Mouse (Mus musculus): ENCODE data around the gene Nrf1. TPM values are rescaled to one million over a fixed set of nuclear protein-coding genes. Genes with fewer than 3 reads are reported as not detected.

Gene Nrf1
- 116 and 127 TPM in 2 replicates for polyA plus RNA-seq (2012; rRNA removed)

DNA sequence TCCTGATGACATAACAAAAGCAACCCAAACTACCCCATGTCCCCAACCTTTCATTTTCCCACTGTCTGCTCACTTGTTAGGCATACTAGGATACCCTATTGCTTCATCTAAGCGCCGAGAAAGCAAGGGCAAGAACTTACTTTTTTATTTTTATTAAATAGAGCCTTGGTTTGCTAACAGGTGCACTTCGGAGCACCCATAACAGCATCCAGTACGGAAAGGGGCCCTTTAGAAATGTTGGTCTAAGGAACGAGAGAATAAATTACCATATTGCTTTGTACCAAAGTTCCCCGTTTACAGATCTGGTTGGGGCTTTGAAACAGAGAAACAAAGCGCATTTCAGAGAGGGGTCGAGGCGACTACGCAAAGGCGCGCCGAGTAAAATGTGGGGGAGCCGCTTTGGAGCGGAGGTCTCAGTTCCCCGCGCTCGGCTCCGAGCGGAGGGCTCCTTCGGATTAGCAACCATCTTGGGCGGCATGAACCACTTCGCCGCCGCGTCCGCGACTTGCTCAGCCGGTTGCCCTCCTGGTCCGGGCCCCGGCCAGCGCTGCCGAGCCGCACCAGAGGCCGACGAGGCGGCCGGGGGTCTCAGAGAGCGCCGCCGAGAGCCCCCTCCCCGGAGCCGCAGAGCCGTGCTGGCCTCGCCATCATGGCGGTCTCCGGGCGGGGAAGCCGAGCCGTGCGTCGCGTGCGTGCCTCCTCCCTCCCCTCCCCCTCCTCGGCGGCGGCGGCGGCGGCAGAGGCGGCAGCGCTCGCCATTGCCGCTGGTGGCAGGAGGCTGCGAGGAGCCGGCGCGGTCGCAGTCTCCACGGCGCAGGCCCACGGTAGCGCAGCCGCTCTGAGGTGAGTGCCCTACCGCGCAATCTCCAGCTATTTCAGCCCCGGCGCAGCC is at the start of gene Nrf1:
Gene Nrf1, plus strand, starts transcription at position 718 of the 892 bp plus-strand sequence.
- TF ChIP-seq CTCF (IDR thresholded peaks at IDR 0.05; ENCODE audit: borderline replicate concordance, control insufficient read depth, extremely low read depth, insufficient read depth, low read length, poor library complexity): peak; percentile 44; the same call in 1 of the 2 replicates
- peak; percentile 99 for TF ChIP-seq POLR2A (IDR thresholded peaks at IDR 0.05; ENCODE audit: control insufficient read depth, extremely low read depth, insufficient read depth, low read length, poor library complexity)
- H3K27ac ChIP-seq (ENCODE audit: control insufficient read depth, insufficient read depth, low read length): peak within 1 kb of the TSS; percentile 88
- no peaks in the 10 kb centered on the region for H3K36me3 ChIP-seq (ENCODE audit: control insufficient read depth, insufficient read depth, low read length)
- under 1% methylated on average over 63 of the region's 78 CpGs for WGBS
- H3K4me1 ChIP-seq (replicated peaks; ENCODE audit: control insufficient read depth, insufficient read depth, low read length): peaks cover 7% of the 10 kb centered on the region
- peak; percentile 93 for DNase-seq
- H3K4me3 ChIP-seq (ENCODE audit: control insufficient read depth, insufficient read depth, low read length): peak within 1 kb of the TSS; percentile 83
- no peaks in the 10 kb centered on the region for H3K27me3 ChIP-seq (ENCODE audit: control insufficient read depth, insufficient read depth, low read length)

DNA sequence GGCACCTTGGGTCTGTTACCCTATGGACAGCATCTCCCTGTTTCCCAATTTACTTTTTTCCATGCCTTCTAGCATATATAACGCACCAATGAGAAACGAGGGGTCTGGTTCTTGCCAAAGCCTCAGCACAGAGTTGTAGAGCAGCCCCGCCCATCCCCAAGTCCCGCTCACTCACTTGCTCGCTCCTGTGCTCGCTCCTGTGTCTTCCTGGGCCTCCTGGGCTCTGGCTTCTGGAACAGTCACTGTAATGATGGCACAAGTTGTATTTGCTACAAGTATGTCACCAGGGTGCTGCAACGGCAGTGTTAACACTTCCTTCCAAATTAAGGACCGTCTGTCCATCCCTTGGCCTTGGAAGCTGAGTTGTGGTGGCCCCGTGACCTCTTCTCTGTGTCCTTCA is 49.6 kb upstream of the Nrf1 start:
- WGBS: 96% methylated on average over 9 of the region's 9 CpGs
- Histone ChIP-seq H3K4me1 (replicated peaks; ENCODE audit: control insufficient read depth, insufficient read depth, low read length) (no peaks in the 10 kb centered on the region), H3K36me3 (ENCODE audit: control insufficient read depth, insufficient read depth, low read length) (no peaks in the 10 kb centered on the region), H3K4me3 (ENCODE audit: control insufficient read depth, insufficient read depth, low read length) (no peak overlapping the region), H3K27me3 (ENCODE audit: control insufficient read depth, insufficient read depth, low read length) (no peaks in the 10 kb centered on the region), H3K27ac (ENCODE audit: control insufficient read depth, insufficient read depth, low read length) (no peak overlapping the region)
- no peak for DNase-seq
- TF ChIP-seq CTCF (IDR thresholded peaks at IDR 0.05; ENCODE audit: borderline replicate concordance, control insufficient read depth, extremely low read depth, insufficient read depth, low read length, poor library complexity) (no peak), POLR2A (IDR thresholded peaks at IDR 0.05; ENCODE audit: control insufficient read depth, extremely low read depth, insufficient read depth, low read length, poor library complexity) (no peak)

DNA sequence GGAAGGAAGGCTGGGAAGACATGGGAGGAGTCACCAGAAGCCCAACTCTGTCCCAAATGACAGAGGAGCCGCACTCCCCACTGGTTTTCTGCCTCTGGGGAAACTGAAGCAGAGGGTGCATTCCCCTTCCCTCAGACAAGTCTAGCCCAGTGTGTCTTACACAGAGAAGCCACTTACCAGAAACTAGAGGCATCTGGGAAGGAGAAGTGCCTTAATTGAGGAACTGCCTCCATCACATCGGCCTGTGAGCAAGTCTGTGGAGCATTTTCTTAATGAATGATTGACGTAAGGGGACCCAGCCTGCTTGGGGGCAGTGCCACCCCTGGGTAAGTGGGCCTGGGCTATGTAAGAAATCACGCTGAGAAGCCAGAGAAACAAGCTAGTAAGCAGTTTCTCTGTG is 49.0 kb upstream of the Nrf1 start:
- no peak overlapping the region for H3K27ac ChIP-seq (ENCODE audit: control insufficient read depth, insufficient read depth, low read length)
- no peaks in the 10 kb centered on the region for H3K4me1 ChIP-seq (replicated peaks; ENCODE audit: control insufficient read depth, insufficient read depth, low read length)
- H3K36me3 ChIP-seq (ENCODE audit: control insufficient read depth, insufficient read depth, low read length): no peaks in the 10 kb centered on the region
- WGBS: 64% methylated on average over 4 of the region's 4 CpGs
- TF ChIP-seq CTCF (IDR thresholded peaks at IDR 0.05; ENCODE audit: borderline replicate concordance, control insufficient read depth, extremely low read depth, insufficient read depth, low read length, poor library complexity) (no peak), POLR2A (IDR thresholded peaks at IDR 0.05; ENCODE audit: control insufficient read depth, extremely low read depth, insufficient read depth, low read length, poor library complexity) (no peak)
- H3K27me3 ChIP-seq (ENCODE audit: control insufficient read depth, insufficient read depth, low read length): no peaks in the 10 kb centered on the region
- no peak overlapping the region for H3K4me3 ChIP-seq (ENCODE audit: control insufficient read depth, insufficient read depth, low read length)
- no peak for DNase-seq

DNA sequence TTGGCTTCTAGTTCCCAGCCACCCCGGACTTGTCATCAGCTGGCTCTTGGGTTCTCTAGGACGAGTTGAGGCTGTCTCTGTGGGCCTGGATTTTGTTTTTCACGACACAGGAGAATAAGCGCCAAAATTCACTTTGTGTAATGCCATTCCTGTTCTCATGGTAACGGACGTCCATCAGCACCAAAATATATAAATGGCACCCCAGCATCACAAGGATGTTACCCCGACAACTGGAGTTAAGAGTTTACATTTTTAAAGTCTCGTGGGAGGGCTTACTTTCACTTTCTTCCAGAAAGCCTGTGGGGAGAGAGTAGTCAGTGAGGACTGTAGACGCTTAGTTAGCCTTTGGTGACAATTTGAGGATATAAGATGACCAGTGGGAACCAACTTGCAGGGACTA is 45.2 kb upstream of the Nrf1 start:
- no peak for TF ChIP-seq POLR2A (IDR thresholded peaks at IDR 0.05; ENCODE audit: control insufficient read depth, extremely low read depth, insufficient read depth, low read length, poor library complexity)
- TF ChIP-seq CTCF (IDR thresholded peaks at IDR 0.05; ENCODE audit: borderline replicate concordance, control insufficient read depth, extremely low read depth, insufficient read depth, low read length, poor library complexity): no peak
- DNase-seq: no peak
- no peaks in the 10 kb centered on the region for H3K4me1 ChIP-seq (replicated peaks; ENCODE audit: control insufficient read depth, insufficient read depth, low read length)
- no peak overlapping the region for H3K4me3 ChIP-seq (ENCODE audit: control insufficient read depth, insufficient read depth, low read length)
- H3K36me3 ChIP-seq (ENCODE audit: control insufficient read depth, insufficient read depth, low read length): no peaks in the 10 kb centered on the region
- H3K27ac ChIP-seq (ENCODE audit: control insufficient read depth, insufficient read depth, low read length): no peak overlapping the region
- no peaks in the 10 kb centered on the region for H3K27me3 ChIP-seq (ENCODE audit: control insufficient read depth, insufficient read depth, low read length)
- WGBS: 84% methylated on average over 9 of the region's 9 CpGs

DNA sequence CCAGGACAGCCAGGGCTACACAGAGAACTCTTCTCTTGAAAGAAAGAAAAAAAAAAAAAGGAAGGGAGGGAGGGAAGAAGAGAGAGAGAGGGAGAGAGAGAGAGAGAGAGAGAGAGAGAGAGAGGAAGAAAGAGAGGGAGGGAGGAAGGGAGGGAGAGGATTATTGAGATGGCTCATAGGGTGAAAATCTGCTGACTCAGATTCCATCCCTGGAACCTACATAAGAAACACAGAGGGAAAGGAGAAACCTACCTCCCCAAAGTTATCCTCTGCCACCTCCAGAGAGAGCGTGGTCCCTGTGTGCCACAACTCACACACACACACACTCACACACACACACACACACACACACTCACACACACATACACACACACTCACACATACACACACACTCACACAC is 41.9 kb upstream of the Nrf1 start:
- Histone ChIP-seq H3K27ac (ENCODE audit: control insufficient read depth, insufficient read depth, low read length) (no peak overlapping the region), H3K4me3 (ENCODE audit: control insufficient read depth, insufficient read depth, low read length) (no peak overlapping the region), H3K36me3 (ENCODE audit: control insufficient read depth, insufficient read depth, low read length) (no peaks in the 10 kb centered on the region), H3K27me3 (ENCODE audit: control insufficient read depth, insufficient read depth, low read length) (no peaks in the 10 kb centered on the region), H3K4me1 (replicated peaks; ENCODE audit: control insufficient read depth, insufficient read depth, low read length) (no peaks in the 10 kb centered on the region)
- 100% methylated on average over 1 of the region's 1 CpGs for WGBS
- DNase-seq: no peak
- TF ChIP-seq CTCF (IDR thresholded peaks at IDR 0.05; ENCODE audit: borderline replicate concordance, control insufficient read depth, extremely low read depth, insufficient read depth, low read length, poor library complexity): no peak
- TF ChIP-seq POLR2A (IDR thresholded peaks at IDR 0.05; ENCODE audit: control insufficient read depth, extremely low read depth, insufficient read depth, low read length, poor library complexity): no peak

DNA sequence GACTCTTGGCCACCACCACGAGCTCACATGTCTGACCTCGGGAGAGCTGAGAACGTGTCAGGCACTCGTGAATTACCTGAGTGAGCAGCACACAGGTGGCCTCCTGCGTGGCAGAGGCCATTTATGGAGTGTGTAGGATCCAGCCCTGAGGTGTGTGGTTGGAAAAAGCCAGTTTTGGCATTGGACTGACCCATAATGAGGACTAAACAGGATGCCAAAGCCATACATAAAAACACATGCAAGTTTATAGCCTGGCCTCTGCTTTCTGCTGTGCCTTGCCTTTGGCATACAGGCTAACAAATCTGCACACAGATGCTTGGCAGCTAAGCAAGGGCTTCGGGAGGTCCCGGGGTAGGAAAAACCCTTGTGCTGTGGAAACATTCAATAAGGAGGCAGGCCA is 38.6 kb upstream of the Nrf1 start:
- no peak for DNase-seq

More for the DNA sequence above, 38.6 kb upstream of the Nrf1 start:
- no peak for TF ChIP-seq POLR2A (IDR thresholded peaks at IDR 0.05; ENCODE audit: control insufficient read depth, extremely low read depth, insufficient read depth, low read length, poor library complexity)
- no peak for TF ChIP-seq CTCF (IDR thresholded peaks at IDR 0.05; ENCODE audit: borderline replicate concordance, control insufficient read depth, extremely low read depth, insufficient read depth, low read length, poor library complexity)
- no peak overlapping the region for H3K4me3 ChIP-seq (ENCODE audit: control insufficient read depth, insufficient read depth, low read length)
- H3K27ac ChIP-seq (ENCODE audit: control insufficient read depth, insufficient read depth, low read length): no peak overlapping the region
- H3K4me1 ChIP-seq (replicated peaks; ENCODE audit: control insufficient read depth, insufficient read depth, low read length): no peaks in the 10 kb centered on the region
- 91% methylated on average over 7 of the region's 7 CpGs for WGBS
- H3K27me3 ChIP-seq (ENCODE audit: control insufficient read depth, insufficient read depth, low read length): no peaks in the 10 kb centered on the region
- no peaks in the 10 kb centered on the region for H3K36me3 ChIP-seq (ENCODE audit: control insufficient read depth, insufficient read depth, low read length)

Measured in thymus, adult 2 months (tissue).